Mouse (Mus musculus): ENCODE measurements around the gene Pitpnm2.

Gene Pitpnm2

DNA sequence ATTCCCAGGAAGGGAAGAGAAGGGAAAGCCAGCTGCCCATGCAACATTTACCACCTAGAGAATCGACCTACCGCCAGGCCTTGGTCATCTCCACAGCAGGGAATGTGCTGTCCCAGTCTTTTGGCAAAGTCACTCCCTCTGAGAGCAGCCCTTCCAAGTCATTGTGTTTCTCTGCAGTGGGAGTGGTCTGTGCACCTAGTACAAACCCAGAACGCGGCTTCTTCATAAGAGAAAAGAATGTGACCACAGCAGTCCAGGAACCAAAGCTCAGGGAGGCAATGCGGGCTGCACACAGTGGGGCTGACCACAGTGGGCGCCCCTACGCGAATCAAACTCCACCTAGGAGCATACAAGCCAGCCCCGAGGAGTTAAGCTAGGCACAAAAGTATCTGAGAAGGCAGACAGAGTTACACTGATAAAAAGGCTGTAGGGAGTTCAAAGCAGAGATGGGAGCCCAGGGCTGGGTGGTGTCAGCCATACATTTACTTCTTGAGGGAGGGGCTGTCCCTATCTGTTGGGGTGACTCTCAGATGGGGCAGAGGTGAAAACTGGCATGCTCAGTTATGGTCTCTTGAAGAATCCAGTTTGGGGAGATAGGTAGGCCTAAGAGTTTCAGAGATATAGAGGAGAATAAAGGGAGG is 1.5 kb downstream of the Pitpnm2 start:
- no peak for DNase-seq (ENCODE audit: low spot score)

DNA sequence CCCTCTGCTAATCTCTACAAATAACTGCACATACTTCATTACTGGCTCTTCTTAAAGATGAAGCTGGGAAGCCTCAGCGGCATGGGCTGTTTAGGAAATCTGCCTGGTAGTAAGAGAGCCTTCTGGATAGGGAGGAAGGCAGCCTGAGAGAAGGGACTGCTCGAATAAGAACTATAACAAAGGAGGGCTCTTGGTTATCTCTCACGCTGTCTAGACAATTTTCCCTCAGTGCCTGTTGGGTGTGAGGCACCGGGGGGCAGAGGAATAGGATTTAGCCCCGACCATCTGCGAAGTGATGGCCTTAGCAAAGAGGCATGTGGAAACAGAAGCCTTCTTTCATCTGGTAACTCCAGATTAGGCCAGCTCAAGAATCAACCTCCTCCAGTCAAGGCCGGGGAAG is 2.3 kb downstream of the Pitpnm2 start:
- DNase-seq (ENCODE audit: low spot score), result no peak

DNA sequence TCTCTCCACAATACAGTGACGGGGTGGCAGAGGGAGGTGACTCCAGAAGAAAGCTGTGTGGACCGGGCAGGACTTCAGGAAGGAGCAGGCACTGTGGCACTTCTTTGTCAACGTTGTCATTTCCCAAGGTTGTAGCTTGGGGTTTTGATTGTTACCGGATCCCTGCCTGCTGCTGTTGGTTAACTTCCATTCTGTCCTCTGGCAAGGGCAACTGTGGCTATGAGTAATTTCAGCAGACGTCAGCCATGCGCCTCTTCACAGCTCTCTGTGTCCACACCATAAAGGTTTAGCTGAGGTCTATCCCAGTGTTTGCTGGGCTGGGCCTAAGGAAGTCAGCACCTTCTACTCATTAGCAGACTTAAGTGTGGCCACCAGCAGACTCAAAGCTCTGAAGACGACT is 4.7 kb downstream of the Pitpnm2 start:
- DNase-seq (ENCODE audit: low spot score), result no peak

DNA sequence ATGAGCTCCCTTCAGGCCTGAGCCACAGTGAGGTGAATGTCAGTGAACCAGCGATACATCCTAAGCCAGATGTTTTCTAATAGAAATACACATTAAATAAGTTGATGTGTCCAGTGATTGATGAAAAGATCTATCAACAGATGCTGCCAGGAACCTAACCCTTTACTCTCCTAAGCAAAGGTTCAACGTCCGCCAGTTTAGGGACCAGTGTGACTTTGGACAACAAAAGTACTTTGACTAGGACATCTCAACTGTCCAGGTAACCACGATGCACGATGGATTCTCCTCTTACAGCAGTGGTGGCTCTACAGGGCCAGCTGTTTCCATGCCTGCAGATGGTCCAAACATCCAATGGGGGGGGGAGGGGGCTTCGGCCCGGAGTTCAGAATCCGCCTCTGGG is 5.1 kb downstream of the Pitpnm2 start:
- DNase-seq (ENCODE audit: low spot score), result no peak

DNA sequence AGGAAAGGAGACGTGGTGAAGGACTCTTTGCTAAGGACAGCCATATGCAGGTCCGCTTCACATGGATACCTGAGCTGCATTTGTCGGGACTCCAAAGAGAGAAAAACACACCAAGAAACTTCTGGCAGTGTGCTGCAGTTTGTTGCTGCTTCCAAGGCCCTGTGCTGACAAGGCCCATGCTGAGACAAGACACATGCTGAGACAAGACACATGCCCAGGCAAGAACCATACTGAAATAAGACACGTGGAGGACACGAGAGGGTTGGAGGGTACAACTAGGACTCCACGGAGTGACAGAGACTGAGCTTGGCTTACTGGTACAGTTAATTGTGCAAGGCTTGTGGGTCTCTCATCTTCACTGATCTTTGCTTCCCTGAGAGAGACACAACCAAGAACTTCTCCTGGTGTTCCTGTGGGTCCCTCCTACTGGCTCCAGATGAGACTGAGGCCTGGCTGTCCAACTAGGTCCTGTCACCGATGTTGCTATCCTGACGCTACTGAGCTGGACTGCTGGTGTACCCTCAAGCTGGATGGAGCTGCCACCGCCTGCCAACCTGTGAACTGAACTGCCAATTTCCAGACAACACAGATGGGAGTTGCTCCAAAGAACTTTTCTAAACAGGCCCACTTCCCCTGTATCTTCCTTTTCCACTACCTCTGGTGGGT is 6.2 kb downstream of the Pitpnm2 start:
- DNase-seq (ENCODE audit: low spot score), result no peak

DNA sequence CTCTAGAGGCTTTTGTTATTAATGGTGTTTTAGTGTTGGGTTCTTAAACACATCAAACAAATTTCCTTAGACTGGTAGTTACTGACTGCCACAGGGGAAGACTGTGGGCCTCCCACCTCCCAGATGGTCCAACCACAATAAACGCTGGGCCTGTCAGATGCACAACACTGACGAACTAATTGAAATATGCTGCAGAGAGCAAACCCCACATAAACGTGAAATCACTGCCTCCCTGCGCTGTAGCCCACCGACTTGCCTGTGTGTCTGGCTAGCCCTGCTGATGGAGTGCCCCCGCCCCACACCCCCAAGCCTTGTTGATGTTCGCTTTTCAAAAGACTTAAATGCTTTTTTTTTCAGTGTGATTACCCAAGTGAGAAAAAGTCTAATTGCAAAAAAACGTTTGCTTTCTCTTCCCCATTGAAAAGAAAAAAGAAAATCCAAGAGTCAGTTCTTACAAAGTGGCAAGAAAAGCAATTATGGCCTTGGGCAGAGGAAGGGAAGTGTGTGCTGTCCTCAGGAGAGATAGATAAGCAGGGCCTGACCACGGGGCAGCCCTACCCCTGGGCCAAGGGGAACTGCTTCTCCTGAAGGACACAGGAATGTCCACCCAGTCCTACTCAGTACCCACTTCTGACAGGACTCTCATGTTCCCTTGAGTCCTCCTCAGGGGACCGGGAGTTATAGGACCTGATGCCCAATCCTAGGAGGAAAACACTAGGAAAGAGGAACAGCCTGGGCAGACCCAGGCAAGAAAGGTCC is 7.7 kb downstream of the Pitpnm2 start:
- DNase-seq (ENCODE audit: low spot score), result no peak

DNA sequence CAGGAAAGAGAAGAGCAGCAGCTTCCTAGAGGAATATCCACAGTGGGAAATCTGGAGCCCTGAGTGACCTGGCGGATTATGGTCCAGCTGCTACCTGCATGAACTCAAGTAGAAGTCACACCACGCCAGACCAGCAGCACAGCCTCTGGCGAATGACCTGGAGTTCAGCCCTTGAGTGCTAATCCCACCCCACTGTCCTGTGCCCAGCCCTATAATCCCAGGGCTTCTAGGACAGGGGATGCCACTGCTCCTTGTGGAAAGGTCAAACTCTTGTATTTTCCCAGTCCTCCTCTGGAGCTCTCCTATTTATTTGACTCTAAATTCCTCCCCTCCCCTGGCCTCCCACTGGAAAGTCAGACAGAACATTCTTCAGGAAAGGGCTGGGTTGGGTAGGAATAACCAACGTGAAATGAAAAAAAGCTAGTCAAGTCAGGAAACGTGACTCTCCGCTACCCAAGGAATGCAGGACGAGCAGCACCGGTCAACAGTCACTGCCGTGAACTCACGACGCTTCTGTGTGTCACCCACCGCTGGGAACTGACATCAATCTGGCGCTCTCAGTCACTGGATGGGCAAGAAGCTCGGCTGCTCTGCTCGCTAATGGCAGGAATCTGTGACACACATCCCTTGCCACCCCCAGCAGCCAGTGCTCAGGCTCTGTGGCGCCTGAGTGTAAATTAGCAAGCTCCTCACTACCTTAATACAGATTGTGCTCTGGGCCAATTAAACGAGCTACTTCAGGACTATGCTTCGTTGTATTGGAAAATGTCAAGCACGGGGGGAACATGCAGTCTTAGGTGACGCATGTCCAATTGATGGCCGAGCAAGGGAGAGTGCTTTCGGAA is 8.5 kb downstream of the Pitpnm2 start:
- no peak for DNase-seq (ENCODE audit: low spot score)

DNA sequence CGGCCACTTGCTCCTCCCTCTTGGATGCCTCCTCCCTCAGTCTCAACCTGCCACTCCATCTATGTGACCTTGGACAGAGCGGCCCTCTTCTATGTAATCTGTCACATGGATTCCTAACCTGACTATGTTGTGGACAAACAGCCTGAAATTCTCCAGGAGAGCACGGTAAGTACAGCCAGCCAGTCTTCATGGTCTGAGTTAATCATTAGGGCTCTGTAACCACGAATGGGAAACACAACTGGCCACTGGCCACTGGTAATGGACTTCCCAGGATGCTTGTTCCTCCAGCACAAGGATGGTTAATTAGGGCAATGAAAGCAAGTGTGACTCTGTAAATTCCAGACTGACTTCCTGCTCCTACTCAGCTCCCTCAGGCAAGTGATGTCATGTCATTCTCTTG is 13.4 kb downstream of the Pitpnm2 start:
- DNase-seq (ENCODE audit: low spot score), result no peak

DNA sequence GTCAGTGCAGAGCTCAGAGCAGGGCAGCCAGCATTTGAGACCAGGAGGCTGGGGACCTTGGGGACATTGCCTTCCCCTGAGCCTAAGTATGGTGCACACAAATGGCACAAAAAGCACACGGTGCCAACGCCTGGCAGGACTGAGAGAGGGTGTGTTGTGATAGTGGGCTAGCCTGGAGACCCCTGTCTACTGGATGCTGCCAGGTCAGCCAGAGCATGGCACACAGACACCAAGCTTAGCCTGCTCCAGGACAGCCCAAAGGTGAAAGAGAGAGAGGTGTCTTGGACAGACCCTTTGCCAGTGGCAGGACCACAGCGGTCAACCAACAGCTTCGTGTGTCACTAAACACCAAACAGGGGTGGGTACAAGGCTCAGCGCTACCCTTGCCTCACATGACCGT is 14.8 kb downstream of the Pitpnm2 start:
- DNase-seq (ENCODE audit: low spot score), result no peak

DNA sequence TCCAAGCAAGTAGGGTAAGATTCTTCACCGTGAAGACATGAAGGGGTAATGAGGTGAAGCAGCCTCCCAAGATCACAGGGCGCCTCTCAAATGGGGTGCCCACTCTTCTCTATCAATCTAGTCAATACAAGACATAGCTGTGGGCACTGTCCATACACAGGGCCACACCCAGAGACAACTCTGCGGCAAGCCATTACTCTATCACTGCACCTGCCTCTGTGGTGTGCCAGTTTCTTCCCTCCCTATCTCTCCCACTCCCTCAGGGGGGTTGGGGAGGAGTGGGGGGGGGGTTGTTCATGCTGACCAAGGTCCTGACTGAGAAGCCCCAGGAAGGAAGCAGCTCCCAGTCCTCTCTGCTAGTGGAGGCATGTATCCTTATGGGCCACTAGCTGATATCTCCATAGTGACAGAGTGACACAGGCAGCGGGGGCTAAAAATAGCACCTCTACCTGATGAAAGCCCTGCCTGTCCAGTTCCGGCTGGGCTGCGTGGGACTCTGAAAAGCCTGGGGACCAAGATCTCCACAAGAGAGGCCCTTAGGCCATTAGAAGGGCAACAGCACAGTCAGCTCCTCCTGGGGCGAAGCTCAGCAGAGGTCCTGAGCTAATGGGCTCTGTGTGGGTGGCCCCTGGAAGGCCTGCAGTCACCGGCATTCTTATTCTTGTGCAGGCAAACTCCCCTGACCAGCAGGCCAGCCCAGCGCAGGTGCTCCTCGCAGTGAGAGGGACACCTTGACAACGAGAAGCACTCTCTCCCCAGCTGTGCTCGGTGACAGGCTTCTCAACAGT is 15.5 kb downstream of the Pitpnm2 start:
- DNase-seq (ENCODE audit: low spot score), result no peak

DNA sequence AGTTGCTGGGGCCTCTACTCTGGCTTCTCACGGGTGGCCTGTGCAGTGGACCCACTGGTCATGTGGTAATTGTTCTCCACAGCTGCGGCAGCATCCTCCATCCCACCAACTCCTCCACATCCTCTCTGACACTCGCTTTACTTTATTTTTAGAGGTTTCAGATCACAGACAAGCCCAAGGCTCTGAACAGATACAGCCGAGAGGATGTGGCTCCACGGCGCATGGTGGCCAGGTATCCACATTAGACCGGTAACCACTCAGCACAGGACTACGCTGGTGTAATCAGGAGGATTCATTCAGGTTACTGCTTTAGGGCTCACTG is 16.5 kb downstream of the Pitpnm2 start:
- no peak for DNase-seq (ENCODE audit: low spot score)

DNA sequence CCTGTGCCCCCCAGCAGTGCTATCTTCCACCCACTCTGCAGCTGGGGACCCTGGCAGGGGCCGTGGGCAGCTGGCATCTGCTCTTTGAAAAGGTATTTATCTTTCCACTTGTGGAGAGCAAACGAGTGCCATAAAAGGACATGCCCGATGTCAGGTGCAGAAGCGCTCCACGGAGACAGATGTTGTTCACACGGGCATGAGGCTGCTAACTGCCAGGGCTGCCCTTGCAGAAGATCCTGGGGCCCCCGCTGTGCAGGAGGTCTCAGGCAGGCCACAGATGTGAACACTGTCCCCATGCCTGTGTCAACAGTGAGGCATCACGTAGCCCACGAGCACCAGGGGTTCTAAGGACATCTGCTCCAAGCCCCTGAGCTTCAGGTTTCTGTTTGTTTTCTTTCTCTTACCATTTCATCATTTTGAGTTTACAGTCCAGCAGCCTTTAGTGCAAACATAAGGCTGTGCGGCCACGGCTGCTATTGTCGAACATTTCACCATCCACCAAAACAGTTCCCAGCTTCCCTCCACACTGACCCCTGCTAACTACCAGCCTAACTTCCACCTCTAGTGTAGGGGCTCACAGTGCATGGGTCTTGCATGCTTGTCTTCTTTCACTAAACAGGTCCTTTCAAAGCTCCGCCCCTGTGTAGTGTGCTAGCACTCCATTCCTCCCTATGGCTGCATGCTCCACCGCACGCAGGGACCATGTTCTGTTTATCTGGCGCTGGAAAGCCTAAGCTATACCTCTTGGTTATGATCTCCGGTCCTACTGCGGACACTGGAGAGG is 17.0 kb downstream of the Pitpnm2 start:
- DNase-seq (ENCODE audit: low spot score), result no peak

DNA sequence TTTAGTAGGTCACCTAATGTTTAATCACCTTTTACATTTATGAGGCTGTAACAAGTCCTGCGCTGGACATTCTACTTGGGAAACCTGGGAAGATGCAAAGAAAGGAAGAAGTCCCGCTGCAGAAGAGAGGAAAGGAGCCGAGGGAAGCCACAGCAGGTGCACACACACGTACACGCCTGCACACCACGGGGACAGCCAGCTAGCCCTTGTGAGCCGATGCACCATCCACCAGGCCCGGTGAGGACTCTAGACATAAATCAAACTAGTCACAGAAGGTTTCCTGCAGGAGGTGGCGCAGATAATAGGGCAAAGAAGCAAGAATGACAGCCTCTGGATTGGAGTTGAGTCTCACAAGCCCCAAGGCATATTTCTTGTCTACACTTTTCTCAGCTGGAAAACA is 19.1 kb downstream of the Pitpnm2 start:
- DNase-seq (ENCODE audit: low spot score), result no peak

DNA sequence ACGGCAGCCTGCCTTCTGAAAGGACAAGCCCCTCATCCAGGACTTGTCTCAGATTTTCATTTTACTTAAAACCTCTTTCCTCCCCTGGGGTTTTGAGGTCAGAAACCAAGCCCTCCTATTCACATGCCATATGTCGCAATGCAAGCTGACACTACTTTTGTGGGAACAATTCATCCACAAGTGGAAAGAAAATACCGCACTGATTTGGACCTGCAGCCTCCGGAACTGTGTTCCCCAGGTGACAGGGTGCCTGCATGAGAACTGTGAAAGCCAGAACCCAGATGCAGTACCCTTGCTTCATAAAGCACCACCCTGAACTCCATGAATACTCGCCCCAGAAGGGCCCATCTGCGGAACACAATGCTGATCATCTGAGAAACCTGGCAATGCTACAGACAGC is 22.4 kb downstream of the Pitpnm2 start:
- DNase-seq (ENCODE audit: low spot score), result no peak

DNA sequence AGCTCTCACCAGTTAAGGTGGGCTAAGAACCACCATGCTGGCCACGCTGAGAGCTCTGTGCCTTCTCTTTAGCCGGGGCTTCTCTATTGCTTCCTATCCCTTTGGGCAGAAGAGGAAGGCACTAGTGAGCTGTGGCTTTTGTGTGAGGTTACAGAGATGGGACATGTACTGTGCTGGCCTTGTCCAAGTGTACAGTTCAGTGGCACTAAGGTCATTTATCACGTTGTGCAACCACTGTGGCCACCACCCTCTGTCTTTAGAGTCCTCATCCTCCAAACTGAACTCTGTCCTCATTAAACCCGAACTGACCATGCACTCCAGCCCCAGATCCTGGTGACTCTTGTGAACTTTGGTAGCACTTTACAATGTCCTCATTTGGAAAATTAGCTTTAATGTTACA is 23.1 kb downstream of the Pitpnm2 start:
- no peak for DNase-seq (ENCODE audit: low spot score)

DNA sequence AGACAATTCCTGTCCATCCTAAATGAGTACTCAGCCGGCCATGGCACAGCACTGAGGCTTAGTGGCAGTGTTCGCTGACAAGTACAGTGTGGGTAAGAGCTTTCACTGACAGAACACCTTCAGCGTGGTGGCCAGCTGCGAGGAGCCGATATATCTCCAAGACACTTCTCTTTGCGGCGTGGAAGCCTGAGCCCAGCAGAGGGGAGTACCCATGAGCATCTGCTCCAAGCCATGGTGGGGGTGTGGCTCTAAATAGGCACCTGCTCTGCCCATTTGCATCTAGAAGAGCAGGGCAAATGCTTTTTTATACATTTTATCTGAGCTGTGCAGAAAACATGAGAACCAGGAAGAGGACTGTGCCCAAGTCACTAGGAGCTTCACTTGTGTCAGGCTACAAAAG is 23.7 kb downstream of the Pitpnm2 start:
- DNase-seq (ENCODE audit: low spot score), result no peak

DNA sequence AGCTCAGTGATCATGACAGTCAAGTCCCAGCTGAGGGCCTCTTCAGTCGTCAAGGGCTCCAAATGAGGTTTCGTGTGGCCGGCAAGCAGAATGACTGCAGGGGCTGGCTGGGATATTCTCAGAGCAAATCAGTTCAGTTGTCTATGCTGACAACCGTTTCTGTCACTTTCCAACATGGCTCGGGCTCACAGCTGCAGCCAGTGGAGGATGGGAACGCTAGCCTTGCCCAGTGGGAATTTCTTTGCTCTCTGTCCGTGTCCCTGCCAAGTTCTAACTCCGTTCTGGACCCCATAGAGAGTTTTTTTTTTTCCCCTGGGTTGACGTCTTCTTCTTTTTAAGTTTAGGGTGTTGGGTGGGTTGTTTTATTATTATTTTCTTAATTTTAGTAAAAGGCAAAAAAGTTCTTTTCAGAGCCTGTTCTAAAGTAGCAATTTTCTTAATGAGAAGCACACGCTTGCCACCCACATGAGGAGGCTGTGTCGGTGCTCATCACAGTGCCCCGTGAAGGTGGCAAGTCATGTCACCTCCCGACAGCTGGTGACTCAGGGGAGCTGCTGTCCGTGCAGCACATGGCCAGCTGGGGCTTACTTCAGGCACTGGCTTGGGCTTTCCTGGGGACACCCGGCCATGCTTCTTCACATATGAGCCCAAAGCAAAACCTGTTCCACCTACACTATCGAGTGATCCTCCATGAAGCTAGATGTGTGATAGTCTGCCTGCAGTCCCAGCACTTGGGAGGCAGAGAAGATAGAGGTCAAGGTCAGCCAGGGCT is 25.1 kb downstream of the Pitpnm2 start:
- no peak for DNase-seq (ENCODE audit: low spot score)

DNA sequence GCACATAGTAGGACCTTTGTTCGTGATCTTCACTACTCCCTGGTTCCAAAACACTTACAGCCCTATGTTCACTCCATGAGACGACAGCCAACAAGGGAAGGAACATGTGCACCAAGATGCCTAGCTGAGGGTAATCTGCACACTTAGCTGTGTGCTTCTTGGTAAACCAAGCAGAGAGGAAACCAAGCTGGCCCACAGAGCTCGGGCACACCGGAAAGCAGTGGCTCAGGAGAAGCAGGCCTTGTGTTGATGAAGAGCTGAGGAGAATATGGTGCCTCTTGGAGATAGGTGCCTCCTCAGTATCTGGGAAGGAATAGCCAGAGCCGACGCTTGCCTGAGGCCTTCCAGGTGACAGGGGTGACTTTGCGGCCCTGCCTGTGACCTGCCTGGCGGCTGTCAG is 26.0 kb downstream of the Pitpnm2 start:
- DNase-seq (ENCODE audit: low spot score), result no peak

DNA sequence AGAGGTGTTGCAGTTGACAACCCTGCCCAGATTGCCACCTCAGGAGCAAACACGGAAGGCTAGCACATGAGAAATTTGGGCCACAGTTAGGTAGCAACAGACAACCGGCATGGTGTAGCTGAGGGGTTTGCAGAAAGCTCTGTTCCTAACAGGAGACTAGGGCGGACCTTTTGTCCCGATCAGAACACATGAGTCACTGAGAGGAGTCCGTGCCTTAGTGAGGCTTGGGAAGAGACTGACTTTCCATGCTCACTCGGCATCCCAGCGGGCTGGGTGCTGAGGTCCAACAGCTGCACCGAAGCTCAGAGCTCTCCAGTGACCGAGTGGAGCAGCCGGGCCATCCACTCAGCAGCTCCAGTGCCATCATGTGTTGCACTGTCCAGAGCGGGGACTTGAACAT is 26.9 kb downstream of the Pitpnm2 start:
- no peak for DNase-seq (ENCODE audit: low spot score)

DNA sequence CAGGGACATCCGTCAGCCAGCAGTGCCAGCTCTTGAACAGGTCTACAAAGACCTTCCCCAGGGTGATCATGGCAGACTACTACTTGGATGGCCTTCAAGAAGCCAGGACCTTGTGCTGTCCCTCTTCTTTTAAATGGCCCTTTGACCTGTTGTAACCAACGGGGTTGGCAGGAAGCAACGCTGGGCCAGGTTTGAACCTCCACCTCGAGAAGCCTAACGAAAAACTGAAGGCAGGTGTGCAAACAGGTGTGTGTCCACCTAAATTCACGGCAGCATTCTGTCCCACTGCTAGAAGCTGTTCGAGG is 27.9 kb downstream of the Pitpnm2 start:
- no peak for DNase-seq (ENCODE audit: low spot score)

Data from ovary, postnatal 10 days (tissue).